Mouse (Mus musculus) myocyte (in vitro differentiated cells): ENCODE results near the gene Zmynd8.

Source experiments
- CEBPB ChIP-seq: IDR thresholded peaks from 2 replicates; pipeline ENCODE4 v1.6.1; 2011; ENCODE audit warnings: mild to moderate bottlenecking, moderate library complexity; ENCODE audit not compliant: poor library complexity, insufficient read depth, severe bottlenecking
- E2F4 ChIP-seq: IDR thresholded peaks from one replicate; pipeline ENCODE4 v1.6.1; 2011; ENCODE audit warnings: mild to moderate bottlenecking, control low read depth, moderate library complexity; ENCODE audit not compliant: insufficient read depth
- MYOD1 ChIP-seq, 3 experiments: IDR thresholded peaks; one replicate each; pipeline ENCODE4 v1.6.1; 2011; ENCODE audit warnings: control low read depth in 2 of 3, low read depth in 2 of 3, mild to moderate bottlenecking in 2 of 3, moderate library complexity in 1 of 3; ENCODE audit not compliant: insufficient read length in 2 of 3, control insufficient read depth in 1 of 3
- POLR2A ChIP-seq: IDR thresholded peaks from one replicate; pipeline ENCODE4 v1.6.1; 2011; ENCODE audit warnings: low read depth, mild to moderate bottlenecking, control low read depth, moderate library complexity; ENCODE audit not compliant: insufficient read length
- POLR2AphosphoS2 ChIP-seq: IDR thresholded peaks from one replicate; pipeline ENCODE4 v1.6.1; 2011; ENCODE audit warnings: low read depth, control low read depth; ENCODE audit not compliant: insufficient read length
- REST ChIP-seq: IDR thresholded peaks from one replicate; pipeline ENCODE4 v1.6.1; 2011; ENCODE audit warnings: mild to moderate bottlenecking, control low read depth, moderate library complexity; ENCODE audit not compliant: insufficient read depth, insufficient read length
- TCF12 ChIP-seq: IDR thresholded peaks from one replicate; pipeline ENCODE4 v1.6.1; 2011; ENCODE audit warnings: mild to moderate bottlenecking, control low read depth; ENCODE audit not compliant: poor library complexity, insufficient read depth, severe bottlenecking
- TCF3 ChIP-seq: IDR thresholded peaks from one replicate; pipeline ENCODE4 v1.6.1; 2011; ENCODE audit warnings: low read depth, control low read depth; ENCODE audit not compliant: insufficient read length
- USF1 ChIP-seq: IDR thresholded peaks from one replicate; pipeline ENCODE4 v1.6.1; 2011; ENCODE audit warnings: low read depth, mild to moderate bottlenecking, control low read depth, moderate library complexity

DNA sequence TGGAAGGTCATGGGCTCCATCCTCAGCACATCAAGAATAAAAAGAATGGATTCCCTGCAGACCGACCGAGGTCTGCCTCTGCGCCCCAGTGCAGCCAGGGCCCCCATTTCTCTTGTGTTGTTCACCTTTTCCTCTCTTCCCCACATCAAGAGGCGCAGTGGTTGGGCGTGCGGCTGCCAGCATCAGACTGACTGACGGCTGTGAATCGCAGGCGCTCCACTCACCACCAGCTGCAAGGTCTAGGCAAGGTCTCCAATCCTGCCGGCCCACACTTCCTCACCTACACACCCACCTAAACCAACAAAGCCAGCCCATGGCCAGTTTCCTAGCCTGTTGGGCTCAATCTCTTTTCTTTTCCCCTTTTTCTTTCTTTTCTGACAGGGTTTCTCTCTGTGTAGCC is 8.4 kb downstream of the Zmynd8 start:
- TF ChIP-seq E2F4 (no peak), USF1 (no peak), POLR2AphosphoS2 (no peak), POLR2A (no peak), MYOD1 (IDR thresholded peaks at IDR 0.05; ENCODE audit: control insufficient read depth in 1 of 3, insufficient read length in 2 of 3, low read depth in 2 of 3) (no peak), REST (no peak), TCF12 (no peak), CEBPB (no peak), TCF3 (no peak)
